ENCODE assay signal across 26 mouse cellular contexts in the genomic region with DNA sequence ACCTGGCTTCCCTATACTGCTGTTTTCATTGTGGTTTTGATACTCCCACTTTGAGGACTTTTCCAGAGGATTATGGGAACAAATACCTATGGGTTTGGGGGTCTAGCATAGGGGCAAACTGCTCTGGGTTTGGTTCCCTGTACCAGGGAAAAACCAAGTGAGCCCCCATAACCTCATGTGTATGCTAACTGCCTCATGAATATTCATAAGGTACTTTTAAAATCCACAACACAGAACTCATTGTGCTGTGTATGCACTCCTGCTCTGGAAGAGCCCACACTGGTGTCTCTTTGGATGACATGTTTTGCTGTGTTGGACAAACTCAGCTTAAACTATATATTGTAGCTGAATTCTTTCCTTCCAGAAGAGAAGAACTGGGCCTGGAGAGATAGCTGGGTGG. TPM values are rescaled to one million over a fixed set of nuclear protein-coding genes. Genes with fewer than 3 reads are reported as not detected.
DNase-seq lines count a peak whose midpoint lies in the region; ATAC-seq and TF ChIP-seq lines count a peak whose summit lies in the region.
"Had no signal": no experiment of that assay in that cellular context is flagged by ENCODE, and none has a peak within 500 bp of the region (broad histone marks: within the 10 kb centered on the region; RNA-seq: fewer than 3 reads in every experiment).

No protein-coding gene starts in this region.

- DNase-seq in midbrain, embryonic 11.5 days (ENCODE audit: low spot score, missing footprints) = no peak
- no peak for DNase-seq in liver, postnatal 0 days
- DNase-seq in cerebellum, adult 9-11 months = no peak
- no peak for DNase-seq in midbrain, postnatal 0 days (ENCODE audit: low spot score)
- DNase-seq: adrenal gland, postnatal 10 days; cerebellum, adult 18-20 months; cerebellum, postnatal 25 days; gastrocnemius, postnatal 36 days; kidney, postnatal 14 days; lung, adult 2 months; midbrain, embryonic 14.5 days; right cerebral cortex, adult 18-20 months; right cerebral cortex, postnatal 4 days; thymus, adult 2 months had no signal

- no peak overlapping the region for H3K4me2 ChIP-seq in midbrain, embryonic 11.5 days
- no peak overlapping the region for H3K4me2 ChIP-seq in midbrain, embryonic 16.5 days (ENCODE audit: low read length)
- H3K4me2 ChIP-seq in intestine, embryonic 16.5 days (ENCODE audit: low read depth, low read length) = no peak overlapping the region
- H3K4me2 ChIP-seq in limb, embryonic 12.5 days = no peak overlapping the region
- H3K4me2 ChIP-seq in liver, postnatal 0 days (ENCODE audit: low read depth, low read length) = no peak overlapping the region
- H3K4me2 ChIP-seq in midbrain, postnatal 0 days (ENCODE audit: low read depth, low read length, poor library complexity, severe bottlenecking) = no peak overlapping the region
- H3K4me2 ChIP-seq: embryonic facial prominence, embryonic 12.5 days; heart, embryonic 13.5 days had no signal

- H3K9me3 ChIP-seq in midbrain, embryonic 11.5 days (ENCODE audit: control insufficient read depth, low read length) = no peaks in the 10 kb centered on the region
- no peaks in the 10 kb centered on the region for H3K9me3 ChIP-seq in midbrain, embryonic 16.5 days (replicated peaks; ENCODE audit: control insufficient read depth, low read length, poor library complexity, severe bottlenecking)
- no peaks in the 10 kb centered on the region for H3K9me3 ChIP-seq in intestine, embryonic 16.5 days (ENCODE audit: control insufficient read depth, low read length)
- no peaks in the 10 kb centered on the region for H3K9me3 ChIP-seq in limb, embryonic 12.5 days
- H3K9me3 ChIP-seq in liver, postnatal 0 days (ENCODE audit: low read length) = no peaks in the 10 kb centered on the region
- H3K9me3 ChIP-seq in midbrain, postnatal 0 days (ENCODE audit: low read length) = no peaks in the 10 kb centered on the region
- H3K9me3 ChIP-seq: embryonic facial prominence, embryonic 12.5 days; heart, embryonic 13.5 days had no signal

- ATAC-seq in midbrain, embryonic 11.5 days (ENCODE audit: low FRiP score) = 0 out of 2 replicates have a peak, but pooled peaks have one; percentile 38
- ATAC-seq in midbrain, embryonic 16.5 days = no peak
- ATAC-seq in intestine, embryonic 16.5 days = no peak
- no peak for ATAC-seq in limb, embryonic 12.5 days (ENCODE audit: insufficient number of reproducible peaks, insufficient read depth, low FRiP score, low TSS enrichment, low read depth)
- no peak for ATAC-seq in liver, postnatal 0 days
- no peak for ATAC-seq in midbrain, postnatal 0 days (ENCODE audit: low FRiP score)
- no peak for ATAC-seq in frontal cortex, adult (ENCODE audit: low TSS enrichment)

- H3K4me3 ChIP-seq in midbrain, embryonic 11.5 days (ENCODE audit: low read depth, low read length) = no peak overlapping the region
- no peak overlapping the region for H3K4me3 ChIP-seq in midbrain, embryonic 16.5 days (ENCODE audit: low read depth, low read length)
- H3K4me3 ChIP-seq in intestine, embryonic 16.5 days (ENCODE audit: low read length) = no peak overlapping the region
- no peak overlapping the region for H3K4me3 ChIP-seq in limb, embryonic 12.5 days (replicated peaks)
- no peak overlapping the region for H3K4me3 ChIP-seq in liver, postnatal 0 days (ENCODE audit: low read depth, low read length)
- no peak overlapping the region for H3K4me3 ChIP-seq in midbrain, postnatal 0 days (ENCODE audit: low read depth, low read length)
- H3K4me3 ChIP-seq: embryonic facial prominence, embryonic 12.5 days; heart, adult 2 months; heart, embryonic 13.5 days; layer of hippocampus, adult 2 months; megakaryocyte, embryonic 14.5 days; myocyte had no signal

- H3K9ac ChIP-seq in midbrain, embryonic 11.5 days (ENCODE audit: low read length) = no peak overlapping the region
- no peak overlapping the region for H3K9ac ChIP-seq in midbrain, embryonic 16.5 days (ENCODE audit: low read depth, low read length)
- H3K9ac ChIP-seq in intestine, embryonic 16.5 days (ENCODE audit: low read depth, low read length) = no peak overlapping the region
- no peak overlapping the region for H3K9ac ChIP-seq in limb, embryonic 12.5 days (replicated peaks)
- H3K9ac ChIP-seq in liver, postnatal 0 days (replicated peaks) = no peak overlapping the region; the same call in 1 of the 2 replicates
- H3K9ac ChIP-seq in midbrain, postnatal 0 days (replicated peaks; ENCODE audit: low read length, poor library complexity, severe bottlenecking) = no peak overlapping the region
- H3K9ac ChIP-seq: embryonic facial prominence, embryonic 12.5 days; heart, embryonic 13.5 days had no signal

- no peaks in the 10 kb centered on the region; the same call in 1 of the 2 replicates for H3K27me3 ChIP-seq in midbrain, embryonic 11.5 days (ENCODE audit: control insufficient read depth, insufficient read depth, low read length)
- H3K27me3 ChIP-seq in midbrain, embryonic 16.5 days (ENCODE audit: control insufficient read depth, insufficient read depth, low read depth, low read length) = no peaks in the 10 kb centered on the region
- no peaks in the 10 kb centered on the region for H3K27me3 ChIP-seq in intestine, embryonic 16.5 days (replicated peaks; ENCODE audit: control insufficient read depth, insufficient read depth, low read length)
- H3K27me3 ChIP-seq in limb, embryonic 12.5 days = no peaks in the 10 kb centered on the region
- no peaks in the 10 kb centered on the region for H3K27me3 ChIP-seq in liver, postnatal 0 days (ENCODE audit: insufficient read depth, low read length)
- H3K27me3 ChIP-seq in midbrain, postnatal 0 days (ENCODE audit: insufficient read depth, low read length) = no peaks in the 10 kb centered on the region
- H3K27me3 ChIP-seq: embryonic facial prominence, embryonic 12.5 days; heart, embryonic 13.5 days had no signal

- no peaks in the 10 kb centered on the region; the same call in 1 of the 2 replicates for H3K36me3 ChIP-seq in midbrain, embryonic 11.5 days (ENCODE audit: control insufficient read depth, insufficient read depth, low read length)
- no peaks in the 10 kb centered on the region for H3K36me3 ChIP-seq in midbrain, embryonic 16.5 days (ENCODE audit: control insufficient read depth, insufficient read depth, low read length)
- H3K36me3 ChIP-seq in intestine, embryonic 16.5 days (ENCODE audit: control insufficient read depth, insufficient read depth, low read length) = no peaks in the 10 kb centered on the region
- no peaks in the 10 kb centered on the region for H3K36me3 ChIP-seq in limb, embryonic 12.5 days
- H3K36me3 ChIP-seq in liver, postnatal 0 days (replicated peaks; ENCODE audit: insufficient read depth, low read length) = no peaks in the 10 kb centered on the region
- no peaks in the 10 kb centered on the region for H3K36me3 ChIP-seq in midbrain, postnatal 0 days (ENCODE audit: insufficient read depth, low read length)
- H3K36me3 ChIP-seq: embryonic facial prominence, embryonic 12.5 days; heart, embryonic 13.5 days had no signal

- H3K4me1 ChIP-seq in midbrain, embryonic 11.5 days (ENCODE audit: control insufficient read depth, insufficient read depth, low read length) = no peaks in the 10 kb centered on the region
- no peaks in the 10 kb centered on the region for H3K4me1 ChIP-seq in midbrain, embryonic 16.5 days (ENCODE audit: control insufficient read depth, insufficient read depth, low read length)
- peaks cover 29% of the 10 kb centered on the region for H3K4me1 ChIP-seq in intestine, embryonic 16.5 days (ENCODE audit: control insufficient read depth, insufficient read depth, low read length)
- peaks cover 37% of the 10 kb centered on the region for H3K4me1 ChIP-seq in limb, embryonic 12.5 days (replicated peaks)
- peaks cover 7% of the 10 kb centered on the region; the same call in 1 of the 2 replicates for H3K4me1 ChIP-seq in liver, postnatal 0 days (ENCODE audit: insufficient read depth)
- H3K4me1 ChIP-seq in midbrain, postnatal 0 days (ENCODE audit: insufficient read depth, low read length) = no peaks in the 10 kb centered on the region
- H3K4me1 ChIP-seq: megakaryocyte, embryonic 14.5 days had no signal

- no peak overlapping the region for H3K27ac ChIP-seq in midbrain, embryonic 11.5 days (ENCODE audit: low read depth, low read length)
- no peak overlapping the region for H3K27ac ChIP-seq in midbrain, embryonic 16.5 days (ENCODE audit: low read length)
- peak overlapping the region; percentile 55 for H3K27ac ChIP-seq in intestine, embryonic 16.5 days (ENCODE audit: low read length)
- peak overlapping the region; percentile 56; the same call in 1 of the 2 replicates for H3K27ac ChIP-seq in limb, embryonic 12.5 days
- peak overlapping the region; percentile 97 for H3K27ac ChIP-seq in liver, postnatal 0 days (ENCODE audit: low read depth)
- no peak overlapping the region for H3K27ac ChIP-seq in midbrain, postnatal 0 days (ENCODE audit: low read depth, low read length)
- H3K27ac ChIP-seq: embryonic facial prominence, embryonic 12.5 days; heart, adult 2 months; heart, embryonic 13.5 days; layer of hippocampus, adult 2 months had no signal

- no peak for TF ChIP-seq CTCF in liver, postnatal 0 days (IDR thresholded peaks at IDR 0.05; ENCODE audit: low read depth)
- TF ChIP-seq CTCF in midbrain, postnatal 0 days (IDR thresholded peaks at IDR 0.05) = no peak

- TF ChIP-seq EP300 in liver, postnatal 0 days (IDR thresholded peaks at IDR 0.05; ENCODE audit: low read depth) = no peak

RNA-seq across cellular contexts. Expression of a gene that starts 34.6 kb away (rescaled TPM):
- polyA plus RNA-seq in midbrain, embryonic 11.5 days (2014; fragmentation: Nextera tagmentation; extraction: Ambion mirVana) = 4.4 and 4.7 TPM in 2 replicates
- polyA plus RNA-seq in midbrain, embryonic 16.5 days (2015; fragmentation: Nextera tagmentation; extraction: Ambion mirVana) = 39.7 and 44.7 TPM in 2 replicates
- 0.93 and 1.0 TPM in 2 replicates for polyA plus RNA-seq in intestine, embryonic 16.5 days (2015; fragmentation: Nextera tagmentation; extraction: Ambion mirVana)
- polyA plus RNA-seq in limb, embryonic 12.5 days (2016; fragmentation: Nextera tagmentation; extraction: Ambion mirVana) = 0.70 and 0.84 TPM in 2 replicates
- not detected in 2 replicates for polyA plus RNA-seq in liver, postnatal 0 days (2015; fragmentation: Nextera tagmentation; extraction: Ambion mirVana)
- total RNA-seq in midbrain, postnatal 0 days (2014; rRNA removed) = 49.1 and 51.1 TPM in 2 replicates
- polyA plus RNA-seq in midbrain, postnatal 0 days (2015; fragmentation: Nextera tagmentation; extraction: Ambion mirVana) = 54.8 and 58.4 TPM in 2 replicates
- total RNA-seq: gastrocnemius, adult 18-20 months; gastrocnemius, postnatal 36 days; heart, adult 2 months; heart, postnatal 25 days had no signal
- polyA plus RNA-seq: heart, adult 2 months; lung, adult 2 months; myocyte had no signal

Comparison
In these comparisons a context has a peak if more than half of its experiments do, and no peak if none do; other contexts are left out.
1. H3K27ac ChIP-seq: peak in intestine, embryonic 16.5 days (single experiment), limb, embryonic 12.5 days (single experiment) and liver, postnatal 0 days (single experiment); none in midbrain, embryonic 11.5 days (single experiment), midbrain, embryonic 16.5 days (single experiment) and midbrain, postnatal 0 days (single experiment).